Mouse (Mus musculus) left cerebral cortex, adult 18-20 months (tissue): ENCODE results near the gene Akt2. TPM values are rescaled to one million over a fixed set of nuclear protein-coding genes. Genes with fewer than 3 reads are reported as not detected.

Source experiments
- DNase-seq, 2 experiments: peaks; one replicate each; pipeline ENCODE4 v3.0.0; 2021 to 2022; ENCODE audit warnings: low spot score in 2 of 2, mixed read lengths in 1 of 2
- total RNA-seq, 2 experiments: library from RNA; stranded (reverse); gene quantifications; 2 replicates each; pipeline ENCODE4 v1.2.3; 2021

Gene Akt2
- total RNA-seq, 2 experiments from 2014 or later: 103 to 113 TPM

- no peak for DNase-seq
Observed at GRCm38 (mm10) chr7:27586861-27587260, 4.5 kb upstream of the Akt2 start.

DNA sequence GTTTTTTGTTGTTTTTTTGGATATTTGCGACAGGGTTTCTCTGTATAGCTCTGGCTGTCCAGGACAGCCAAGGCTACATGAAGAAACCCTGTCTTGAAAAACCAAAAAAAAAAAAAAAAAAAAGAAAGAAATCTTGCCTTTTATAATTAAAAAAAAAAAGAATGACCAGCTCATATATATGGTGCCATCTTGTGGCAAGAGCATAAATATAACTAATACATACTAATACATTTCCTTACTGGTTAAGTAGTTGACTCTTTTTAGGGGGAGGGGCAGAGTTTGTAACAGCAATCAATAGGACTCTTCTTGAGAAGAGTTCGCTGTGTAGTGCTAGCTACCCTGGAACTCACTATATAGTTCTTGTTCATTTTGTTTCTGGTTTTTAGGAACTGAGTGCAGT lies 3.6 kb upstream of the Akt2 start:
- no peak for DNase-seq

- DNase-seq: no peak
Observed at GRCm38 (mm10) chr7:27590088-27590487, 1.3 kb upstream of the Akt2 start.

GRCm38 (mm10) chr7:27590566-27591213 lies 662 bp upstream of the Akt2 start:
- DNase-seq: no peak

GRCm38 (mm10) chr7:27592217-27592929 lies 1.0 kb downstream of the Akt2 start:
- peak; percentile 36 to 47 for DNase-seq

GRCm38 (mm10) chr7:27592934-27593645 lies 1.7 kb downstream of the Akt2 start:
- DNase-seq: no peak

GRCm38 (mm10) chr7:27596586-27597503 lies 5.5 kb downstream of the Akt2 start:
- DNase-seq: no peak

DNA sequence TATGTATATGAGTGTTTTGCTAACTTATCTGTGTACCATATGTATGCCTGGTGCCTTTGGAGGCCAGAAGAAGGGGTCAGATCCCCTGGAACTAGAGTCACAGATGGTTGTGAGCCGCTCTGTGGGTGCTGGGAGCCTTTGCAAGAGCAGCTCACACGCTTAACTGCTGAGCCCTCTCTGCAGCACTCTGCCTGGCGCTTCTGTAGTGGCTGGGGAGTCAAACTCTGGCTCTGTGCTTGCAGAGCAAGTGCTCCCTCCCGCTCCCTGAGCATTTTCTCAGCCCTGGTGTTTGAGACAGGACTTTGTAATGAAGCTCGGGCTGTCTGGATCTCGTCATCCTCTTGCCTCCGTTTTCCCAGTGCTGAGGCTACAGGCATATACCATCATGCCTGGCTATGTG lies 6.7 kb downstream of the Akt2 start:
- DNase-seq: no peak

DNA sequence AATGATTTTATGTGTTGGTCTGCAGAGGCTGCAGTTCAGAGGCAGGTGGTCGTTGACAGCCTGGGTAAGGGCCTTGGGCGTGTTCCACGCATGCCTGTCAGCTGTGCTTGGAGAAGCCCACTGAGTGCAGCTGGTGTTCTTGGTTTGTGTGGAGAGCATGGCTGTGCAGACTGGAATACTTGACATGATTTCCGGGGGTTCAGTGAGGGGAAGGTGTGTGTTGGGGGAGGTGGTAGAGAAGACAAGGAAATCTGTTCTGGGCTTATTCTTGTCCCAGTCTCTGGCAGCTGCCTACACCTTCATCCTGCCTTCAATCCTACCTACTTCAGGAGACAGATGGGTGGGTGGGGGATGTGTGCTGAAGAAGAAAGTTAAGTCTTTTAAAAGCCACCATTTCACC lies 10.3 kb downstream of the Akt2 start:
- DNase-seq: peak; percentile 60 to 82

GRCm38 (mm10) chr7:27602161-27602560 lies 10.8 kb downstream of the Akt2 start:
- DNase-seq: no peak

DNA sequence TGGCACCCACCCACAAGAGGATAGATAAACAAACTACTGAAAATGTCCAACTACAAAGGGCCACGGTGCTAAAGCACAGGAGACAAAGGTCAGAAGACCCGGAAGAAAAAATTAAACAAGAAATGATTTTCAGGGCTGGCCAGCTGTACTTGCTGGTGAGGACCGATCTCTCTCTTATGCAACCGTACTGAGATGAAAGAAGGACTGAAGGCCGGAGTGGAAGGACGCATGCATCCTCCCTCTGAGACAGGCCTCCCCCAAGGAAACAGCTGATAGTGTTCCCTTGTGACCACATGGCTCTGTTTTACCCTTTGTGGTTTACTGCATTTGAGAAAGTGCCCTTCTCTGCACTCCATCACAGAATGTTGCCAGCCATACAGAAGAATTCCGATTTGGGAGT lies 11.5 kb downstream of the Akt2 start:
- DNase-seq: no peak

DNA sequence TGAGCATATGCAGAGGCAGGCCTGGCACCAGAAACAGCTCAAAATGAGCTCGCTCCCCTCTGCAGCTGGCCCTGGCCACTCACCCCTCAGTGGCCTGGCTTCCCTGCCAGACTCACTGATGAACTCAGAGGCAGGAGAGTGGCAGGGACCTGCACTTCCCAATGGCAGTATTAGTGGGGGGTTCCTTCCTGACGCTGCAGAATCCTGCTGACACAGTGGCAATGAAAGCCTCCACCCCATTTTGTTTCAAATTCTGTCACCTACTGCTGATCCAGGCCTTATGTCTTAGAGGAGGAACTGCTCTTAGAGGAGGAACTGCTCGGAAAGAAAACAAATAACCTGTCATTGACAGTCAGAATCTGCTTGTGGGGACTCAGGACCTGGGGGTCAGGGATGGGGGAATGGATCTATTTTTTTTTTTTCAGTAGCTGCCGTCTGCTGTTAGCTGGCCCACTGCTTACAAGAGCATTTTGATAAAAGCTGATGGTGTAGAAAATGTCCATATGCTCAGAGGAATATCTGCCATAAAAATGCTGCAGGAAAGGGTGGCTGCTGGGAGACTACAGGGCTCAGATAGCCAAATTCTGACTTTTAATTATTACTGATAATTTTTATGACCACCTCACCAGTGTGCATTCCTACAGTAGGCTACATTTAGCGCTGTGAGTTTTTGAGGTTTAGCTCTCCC lies 13.5 kb downstream of the Akt2 start:
- no peak for DNase-seq

- DNase-seq: peak; percentile 74 to 86
Observed at GRCm38 (mm10) chr7:27605499-27606285, 14.3 kb downstream of the Akt2 start.

DNA sequence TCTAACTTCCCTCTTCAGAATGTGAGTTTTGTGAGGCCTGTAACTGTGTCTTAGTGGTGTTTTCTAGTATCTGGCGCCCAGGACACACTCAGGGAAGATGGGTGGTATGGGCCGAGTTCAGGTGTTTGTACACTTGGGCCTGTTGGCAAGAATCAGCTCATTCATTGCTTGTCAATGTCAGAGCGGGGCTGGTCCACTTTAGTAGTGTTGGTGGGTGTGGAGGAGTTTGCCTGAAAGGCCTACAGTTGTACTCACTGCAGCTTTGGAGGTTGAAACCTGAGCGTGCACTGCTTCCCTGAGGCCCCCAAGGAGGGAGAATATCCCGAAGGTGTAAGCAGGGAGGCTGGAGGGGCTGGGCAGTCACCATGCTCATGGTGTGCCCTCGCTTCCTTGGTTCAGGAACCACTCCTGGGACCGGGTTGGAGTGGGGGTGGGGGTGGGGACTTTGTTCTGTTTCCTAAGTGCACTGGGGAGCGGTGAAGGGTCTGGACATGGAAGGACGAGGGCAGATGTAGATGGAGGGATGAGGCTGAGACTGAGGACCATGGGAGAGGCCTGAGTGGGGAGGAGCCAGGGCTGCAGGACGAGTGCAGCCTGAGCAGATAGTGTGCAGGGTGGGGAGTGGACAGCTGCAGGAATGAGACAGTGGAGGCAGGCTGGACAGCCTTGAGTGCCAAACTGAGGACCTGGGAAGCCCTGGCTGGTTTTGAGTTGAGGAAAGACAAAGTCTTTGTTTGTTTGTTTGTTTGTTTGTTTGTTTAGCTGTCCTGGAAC lies 15.3 kb downstream of the Akt2 start:
- DNase-seq: no peak

DNA sequence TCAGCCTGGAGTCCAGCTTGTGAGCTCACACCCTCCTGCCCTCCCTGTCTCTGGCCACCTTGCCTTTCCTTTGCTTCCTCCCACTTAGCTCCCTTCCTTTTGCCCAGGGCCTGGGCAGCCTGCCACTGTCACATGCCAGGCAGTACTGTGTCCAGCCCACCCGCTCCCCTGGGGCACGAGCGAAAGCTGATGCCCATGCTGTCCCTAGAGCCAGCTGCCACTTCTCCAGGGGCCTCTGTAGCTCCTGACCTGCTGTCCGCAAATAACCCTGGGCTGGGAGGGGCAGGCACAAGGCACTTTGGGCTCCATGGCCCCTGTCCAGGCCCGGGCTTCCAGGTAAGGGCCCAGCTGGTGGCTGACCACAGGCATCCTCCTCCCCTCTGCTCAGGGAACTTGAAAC lies 16.2 kb downstream of the Akt2 start:
- peak in 1 of 2 experiments; percentile 44 for DNase-seq

- no peak for DNase-seq
Observed at GRCm38 (mm10) chr7:27608130-27608529, 16.8 kb downstream of the Akt2 start.

DNA sequence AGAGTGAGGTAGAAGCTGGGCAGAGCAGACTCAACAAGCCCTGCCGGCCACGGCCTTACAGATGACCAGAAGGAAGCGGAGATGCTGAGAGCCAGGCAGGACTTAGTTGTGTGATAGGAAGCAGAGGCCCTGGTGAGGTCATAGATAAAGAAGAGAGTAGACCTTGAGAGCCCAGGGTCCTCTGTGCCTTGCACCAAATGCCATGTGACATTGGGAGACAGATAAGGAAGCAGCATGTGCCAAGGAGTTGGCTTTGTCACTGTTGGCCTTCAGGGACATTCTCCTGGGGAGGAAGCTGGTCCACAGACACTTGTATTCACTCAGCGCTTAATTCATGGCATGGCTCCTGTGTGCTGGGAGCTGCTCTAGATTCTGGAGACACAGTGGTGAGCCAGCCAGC lies 17.9 kb downstream of the Akt2 start:
- no peak for DNase-seq

DNA sequence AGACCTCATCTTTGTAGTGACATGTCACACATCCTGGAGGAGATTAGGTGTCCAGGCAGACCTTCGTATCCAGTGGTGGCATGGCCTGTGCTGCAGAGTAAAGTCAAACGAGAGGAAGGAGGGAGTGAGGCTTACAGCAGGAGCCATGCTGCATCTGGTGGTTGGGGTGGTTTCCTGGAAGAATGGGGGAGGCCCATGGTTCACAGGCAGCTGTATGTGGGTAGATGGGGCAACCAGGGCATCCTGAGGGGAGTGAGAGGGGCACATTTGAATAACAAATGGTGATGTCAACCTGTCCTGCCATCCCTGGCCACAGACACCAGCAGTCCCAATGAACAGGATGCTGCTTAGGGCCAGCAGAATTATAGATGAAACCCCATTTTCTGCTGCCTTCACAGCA lies 18.3 kb downstream of the Akt2 start:
- DNase-seq: no peak

GRCm38 (mm10) chr7:27610370-27610769 lies 19.0 kb downstream of the Akt2 start:
- DNase-seq: no peak
